Mouse (Mus musculus) intestine, embryonic 16.5 days (tissue): ENCODE results near the gene Dido1. TPM values are rescaled to one million over a fixed set of nuclear protein-coding genes. Genes with fewer than 3 reads are reported as not detected.

Source experiments
- ATAC-seq: fragments of 200-750 bp; cut with Nextera tagmentation; 2 replicates; pipeline ENCODE4 v1.8.0; 2017; ENCODE audit warnings: moderate TSS enrichment, moderate library complexity
- H3K27ac ChIP-seq: fragments of 300-500 bp; sonication (generic); 2 replicates; pipeline ENCODE4 v1.5.1; 2014; ENCODE audit warnings: mild to moderate bottlenecking, low read length
- H3K27me3 ChIP-seq: fragments of 300-500 bp; sonication (generic); replicated peaks from 2 replicates; pipeline ENCODE4 v1.6.1; 2014; ENCODE audit warnings: low read length, control low read depth, mixed read lengths; ENCODE audit not compliant: control insufficient read depth, insufficient read depth
- H3K36me3 ChIP-seq: fragments of 300-500 bp; sonication (generic); 2 replicates; pipeline ENCODE4 v1.6.1; 2014; ENCODE audit warnings: low read length, control low read depth; ENCODE audit not compliant: control insufficient read depth, insufficient read depth
- H3K4me1 ChIP-seq: fragments of 300-500 bp; sonication (generic); 2 replicates; pipeline ENCODE4 v1.6.1; 2014; ENCODE audit warnings: low read length, control low read depth, mixed read lengths; ENCODE audit not compliant: control insufficient read depth, insufficient read depth
- H3K4me2 ChIP-seq: fragments of 300-500 bp; sonication (generic); 2 replicates; pipeline ENCODE4 v1.6.1; 2014; ENCODE audit warnings: low read depth, low read length, control low read depth
- H3K4me3 ChIP-seq: fragments of 300-500 bp; sonication (generic); 2 replicates; pipeline ENCODE4 v1.5.1; 2014; ENCODE audit warnings: mild to moderate bottlenecking, low read length
- H3K9ac ChIP-seq: fragments of 300-500 bp; sonication (generic); 2 replicates; pipeline ENCODE4 v1.6.1; 2014; ENCODE audit warnings: low read depth, low read length
- H3K9me3 ChIP-seq: fragments of 300-500 bp; sonication (generic); 2 replicates; pipeline ENCODE4 v1.6.1; 2016; ENCODE audit warnings: low read length, control low read depth; ENCODE audit not compliant: control insufficient read depth
- WGBS: fragments of 180-500 bp; shearing (Covaris S2); extraction: QIAGEN DNeasy Blood & Tissue Kit; methylation state at CpG from one replicate; pipeline ENCODE4 v1.1.7; 2014; 5-methylcytosine and 5-hydroxymethylcytosine counted together
- polyA plus RNA-seq: library from polyadenylated mRNA; unstranded; fragments of >200 nt; fragmentation: Nextera tagmentation; extraction: Ambion mirVana; gene quantifications from 2 replicates; pipeline ENCODE4 v1.2.1, GENCODE M21; 2015

The Dido1 gene
- polyA plus RNA-seq, 1 experiment from 2014 or later: 17.0 TPM

- no peaks in the 10 kb centered on the region for H3K9me3 ChIP-seq
- peak overlapping the region; percentile 87 for H3K4me2 ChIP-seq
- no peaks in the 10 kb centered on the region for H3K36me3 ChIP-seq
- peak overlapping the region; percentile 69 for H3K4me3 ChIP-seq
- ATAC-seq: peak; percentile 29
- H3K4me1 ChIP-seq: peaks cover 48% of the 10 kb centered on the region
- no peaks in the 10 kb centered on the region for H3K27me3 ChIP-seq
- peak overlapping the region; percentile 81 for H3K9ac ChIP-seq
- peak overlapping the region; percentile 96 for H3K27ac ChIP-seq
- 5% methylated on average over 26 of the region's 26 CpGs for WGBS
Observed at GRCm38 (mm10) chr2:180701053-180701766, 8.6 kb downstream of the Dido1 start.

- H3K4me1 ChIP-seq: peaks cover 48% of the 10 kb centered on the region
- peak overlapping the region; percentile 96 for H3K27ac ChIP-seq
- H3K27me3 ChIP-seq: no peaks in the 10 kb centered on the region
Observed at GRCm38 (mm10) chr2:180700457-180700856, 9.3 kb downstream of the Dido1 start.

GRCm38 (mm10) chr2:180695176-180695575 is 14.6 kb downstream of the Dido1 start:
- Histone ChIP-seq H3K4me2 (no peak overlapping the region), H3K4me1 (peaks cover 18% of the 10 kb centered on the region), H3K27ac (no peak overlapping the region), H3K27me3 (no peaks in the 10 kb centered on the region), H3K9me3 (no peaks in the 10 kb centered on the region), H3K36me3 (no peaks in the 10 kb centered on the region), H3K4me3 (no peak overlapping the region), H3K9ac (no peak overlapping the region)
- 81% methylated on average over 2 of the region's 2 CpGs for WGBS
- ATAC-seq: no peak

More at GRCm38 (mm10) chr2:180700457-180700856, 9.3 kb downstream of the Dido1 start:
- Histone ChIP-seq H3K9me3 (no peaks in the 10 kb centered on the region), H3K4me2 (peak overlapping the region; percentile 87), H3K9ac (peak overlapping the region; percentile 81), H3K4me3 (peak overlapping the region; percentile 69), H3K36me3 (no peaks in the 10 kb centered on the region)
- 0 out of 2 replicates have a peak, but pooled peaks have one; percentile 10 for ATAC-seq
- WGBS: 64% methylated on average over 5 of the region's 5 CpGs

DNA sequence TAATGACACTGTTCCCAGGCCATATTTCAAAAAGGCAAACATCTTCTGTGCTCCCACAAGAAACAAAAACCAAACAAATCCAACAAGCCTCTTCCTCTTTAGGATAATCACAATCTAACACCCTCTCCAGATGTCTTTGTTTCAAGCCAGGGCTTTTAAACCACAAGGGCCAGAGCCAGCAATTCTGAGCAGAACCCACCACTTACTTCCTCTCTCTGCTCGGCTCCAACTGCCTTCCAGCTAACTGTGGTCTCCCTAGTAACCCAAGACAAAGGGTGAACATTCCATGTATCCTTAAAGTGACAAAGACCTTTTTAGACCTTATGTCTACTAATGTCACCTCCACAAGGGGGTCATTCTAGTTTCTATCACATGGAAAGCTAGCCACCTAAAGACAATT is 17.2 kb downstream of the Dido1 start:
- no peak overlapping the region for H3K27ac ChIP-seq
- 3% methylated on average over 1 of the region's 1 CpGs for WGBS

GRCm38 (mm10) chr2:180689841-180690240 is 20.0 kb downstream of the Dido1 start:
- H3K4me3 ChIP-seq: no peak overlapping the region
- WGBS: 82% methylated on average over 5 of the region's 5 CpGs
- peaks cover 6% of the 10 kb centered on the region; the same call in 1 of the 2 replicates for H3K4me1 ChIP-seq
- peaks cover 9% of the 10 kb centered on the region for H3K36me3 ChIP-seq
- no peaks in the 10 kb centered on the region for H3K27me3 ChIP-seq
- no peak for ATAC-seq
- H3K9me3 ChIP-seq: no peaks in the 10 kb centered on the region
- H3K4me2 ChIP-seq: no peak overlapping the region
- no peak overlapping the region for H3K27ac ChIP-seq
- H3K9ac ChIP-seq: no peak overlapping the region

More for the DNA sequence above, 17.2 kb downstream of the Dido1 start:
- no peak overlapping the region for H3K4me3 ChIP-seq
- H3K9ac ChIP-seq: no peak overlapping the region
- no peak for ATAC-seq
- H3K27me3 ChIP-seq: no peaks in the 10 kb centered on the region
- H3K4me2 ChIP-seq: no peak overlapping the region
- peaks cover 4% of the 10 kb centered on the region; the same call in 1 of the 2 replicates for H3K36me3 ChIP-seq
- no peaks in the 10 kb centered on the region for H3K9me3 ChIP-seq
- H3K4me1 ChIP-seq: peaks cover 8% of the 10 kb centered on the region; the same call in 1 of the 2 replicates

GRCm38 (mm10) chr2:180684031-180684430 is 25.8 kb downstream of the Dido1 start:
- Histone ChIP-seq H3K36me3 (peaks cover 24% of the 10 kb centered on the region), H3K4me3 (no peak overlapping the region), H3K9ac (no peak overlapping the region), H3K9me3 (no peaks in the 10 kb centered on the region), H3K27me3 (no peaks in the 10 kb centered on the region), H3K4me1 (no peaks in the 10 kb centered on the region), H3K27ac (no peak overlapping the region), H3K4me2 (no peak overlapping the region)
- 89% methylated on average over 4 of the region's 4 CpGs for WGBS
- no peak for ATAC-seq

DNA sequence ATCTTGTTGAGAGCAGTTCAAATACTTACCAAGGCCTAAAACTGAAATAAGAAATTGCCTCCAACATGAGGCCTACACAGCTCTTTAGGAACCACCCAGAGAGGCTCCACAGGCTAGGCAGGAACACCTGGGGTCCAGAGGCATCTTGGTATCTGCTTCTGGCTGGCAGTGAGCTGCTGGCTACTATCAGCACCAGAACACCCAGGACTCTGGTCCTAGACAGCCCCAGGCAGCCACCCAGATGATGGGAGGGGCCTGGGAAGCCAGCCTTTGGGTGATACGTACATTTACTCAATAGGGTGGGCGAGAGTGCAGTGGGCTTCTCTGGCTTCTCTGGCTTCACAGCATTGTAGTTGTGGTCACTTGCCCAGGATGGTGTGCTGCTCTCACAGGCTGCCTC is 26.3 kb downstream of the Dido1 start:
- Histone ChIP-seq H3K27me3 (no peaks in the 10 kb centered on the region), H3K27ac (no peak overlapping the region), H3K4me3 (no peak overlapping the region), H3K9me3 (no peaks in the 10 kb centered on the region), H3K4me1 (no peaks in the 10 kb centered on the region), H3K4me2 (no peak overlapping the region), H3K9ac (no peak overlapping the region), H3K36me3 (peaks cover 20% of the 10 kb centered on the region)
- WGBS: 88% methylated on average over 2 of the region's 2 CpGs
- ATAC-seq: no peak

DNA sequence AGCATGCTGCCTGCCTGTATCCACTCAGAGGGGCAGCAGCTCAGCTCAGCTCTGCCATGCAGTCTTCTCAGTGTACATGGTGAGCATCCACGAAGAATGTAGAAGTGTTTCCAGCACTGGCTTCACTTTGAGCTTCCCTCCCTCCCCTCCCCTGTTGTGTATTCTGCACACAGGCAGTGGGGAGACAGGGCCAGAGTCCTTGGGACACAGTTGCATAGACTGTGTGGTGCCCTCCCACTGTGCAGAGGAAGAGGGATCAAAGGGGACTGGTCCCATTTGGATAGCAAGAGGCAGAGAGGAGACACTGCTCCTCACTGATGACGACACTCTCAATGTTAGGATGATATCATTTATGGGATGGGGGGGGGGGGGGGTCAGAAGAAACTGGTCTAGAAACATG is 28.6 kb downstream of the Dido1 start:
- 71% methylated on average over 2 of the region's 2 CpGs for WGBS
- Histone ChIP-seq H3K4me3 (no peak overlapping the region), H3K27ac (no peak overlapping the region), H3K4me2 (no peak overlapping the region), H3K9me3 (no peaks in the 10 kb centered on the region), H3K4me1 (no peaks in the 10 kb centered on the region), H3K9ac (no peak overlapping the region), H3K36me3 (peaks cover 15% of the 10 kb centered on the region), H3K27me3 (no peaks in the 10 kb centered on the region)
- ATAC-seq: no peak

GRCm38 (mm10) chr2:180678609-180679140 is 31.1 kb downstream of the Dido1 start:
- H3K36me3 ChIP-seq: peaks cover 18% of the 10 kb centered on the region
- H3K9me3 ChIP-seq: no peaks in the 10 kb centered on the region
- peak; percentile 67 for ATAC-seq
- H3K27me3 ChIP-seq: no peaks in the 10 kb centered on the region
- no peak overlapping the region for H3K9ac ChIP-seq
- no peaks in the 10 kb centered on the region for H3K4me1 ChIP-seq
- 25% methylated on average over 4 of the region's 4 CpGs for WGBS
- H3K4me3 ChIP-seq: no peak overlapping the region
- no peak overlapping the region for H3K27ac ChIP-seq
- H3K4me2 ChIP-seq: no peak overlapping the region
